Mouse (Mus musculus) large intestine, adult 2 months (tissue): ENCODE results near the gene Zcchc3. TPM values are rescaled to one million over a fixed set of nuclear protein-coding genes. Genes with fewer than 3 reads are reported as not detected.
"Not testable (repeated sequence)": the region's sequence is repeated elsewhere in the genome, so short reads cannot be mapped to it uniquely, and the experiment has no call there.

Experiments
- DNase-seq: peaks from one replicate; pipeline ENCODE4 v3.0.0-alpha.2; 2012; ENCODE audit warnings: low read depth, low spot score
- WGBS: fragments of 180-500 bp; shearing (Covaris S2); methylation state at CpG from one replicate; pipeline ENCODE4 v1.1.7; 2018; 5-methylcytosine and 5-hydroxymethylcytosine counted together
- polyA plus RNA-seq: library from polyadenylated mRNA; depleted of rRNA; stranded (reverse); fragments of >200 nt; gene quantifications from 2 replicates; pipeline ENCODE4 v1.2.3, GENCODE M21; 2012; rRNA removed

The Zcchc3 gene
- polyA plus RNA-seq = 1.7 and 2.0 TPM in 2 replicates

- WGBS = 2% methylated on average over 65 of the region's 65 CpGs
These were observed at the start of gene Zcchc3 for GRCm38 (mm10) chr2:152414591-152415165. TSS of gene Zcchc3 (minus strand) at chr2:152415027.

DNA sequence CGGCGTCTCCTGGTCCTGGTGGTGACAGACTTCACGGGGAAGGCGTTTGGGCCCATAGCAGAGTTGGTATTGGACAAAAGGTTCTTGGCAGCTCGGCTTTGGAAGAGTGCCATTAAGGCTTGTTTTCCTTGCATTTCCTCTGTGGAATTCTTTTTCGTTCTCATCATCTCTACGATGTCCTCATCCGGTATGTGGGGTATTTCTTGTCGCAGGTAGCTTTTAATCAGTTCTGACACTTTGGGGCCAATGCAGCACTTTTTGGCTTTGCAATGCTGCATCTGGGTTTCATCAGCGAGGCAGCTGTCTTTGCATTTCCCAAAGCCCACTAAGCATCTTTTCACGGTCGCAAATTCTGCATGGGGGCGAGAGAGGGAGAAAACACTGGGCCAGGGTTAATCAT, 44.4 kb upstream of the Zcchc3 start:
- no peak for DNase-seq
- WGBS = 44% methylated on average over 13 of the region's 13 CpGs

More at GRCm38 (mm10) chr2:152414591-152415165, at the start of gene Zcchc3:
- no peak for DNase-seq

GRCm38 (mm10) chr2:152452101-152452781, 37.4 kb upstream of the Zcchc3 start:
- 65% methylated on average over 4 of the region's 4 CpGs for WGBS
- no peak for DNase-seq

DNA sequence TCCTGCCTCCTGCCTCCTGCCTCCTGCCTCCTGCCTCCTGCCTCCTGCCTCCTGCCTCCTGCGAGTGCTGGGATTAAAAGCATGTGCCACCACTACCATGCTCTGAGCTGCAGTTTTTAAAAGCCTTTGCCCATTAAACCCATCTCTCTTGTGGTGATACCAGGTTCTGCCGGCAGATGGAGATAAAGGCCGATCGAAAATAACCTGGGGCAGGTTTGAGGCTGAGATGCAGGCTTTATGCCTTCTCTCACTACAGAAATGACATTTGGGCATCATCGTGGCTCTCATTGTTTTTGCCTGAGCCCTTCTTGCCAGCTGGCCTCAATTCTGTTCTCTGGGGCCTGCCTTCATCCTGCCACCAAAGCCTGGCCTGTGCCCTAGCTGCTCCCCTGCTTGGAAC, 35.4 kb upstream of the Zcchc3 start:
- under 1% methylated on average over 5 of the region's 5 CpGs for WGBS
- DNase-seq = peak; percentile 8

DNA sequence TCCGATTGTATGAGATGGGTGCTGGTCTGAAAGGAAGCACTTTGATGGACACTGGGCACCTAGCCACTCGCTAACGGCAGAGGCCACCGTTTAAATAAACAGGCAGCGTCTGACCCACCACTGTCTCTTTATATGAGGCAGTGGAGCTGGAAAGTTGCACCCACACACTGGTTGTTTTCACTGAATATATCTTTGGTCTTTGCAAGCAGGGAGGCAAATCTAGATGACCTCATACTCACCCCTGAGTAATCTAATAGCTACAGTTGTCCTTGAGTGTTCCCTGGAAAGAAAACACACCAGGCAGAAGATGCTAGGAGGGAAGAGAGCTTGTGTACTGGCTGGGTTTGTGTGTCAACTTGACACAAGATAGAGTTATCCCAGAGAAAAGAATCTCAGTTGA, 32.6 kb upstream of the Zcchc3 start:
- WGBS = 27% methylated on average over 5 of the region's 5 CpGs
- DNase-seq = no peak

DNA sequence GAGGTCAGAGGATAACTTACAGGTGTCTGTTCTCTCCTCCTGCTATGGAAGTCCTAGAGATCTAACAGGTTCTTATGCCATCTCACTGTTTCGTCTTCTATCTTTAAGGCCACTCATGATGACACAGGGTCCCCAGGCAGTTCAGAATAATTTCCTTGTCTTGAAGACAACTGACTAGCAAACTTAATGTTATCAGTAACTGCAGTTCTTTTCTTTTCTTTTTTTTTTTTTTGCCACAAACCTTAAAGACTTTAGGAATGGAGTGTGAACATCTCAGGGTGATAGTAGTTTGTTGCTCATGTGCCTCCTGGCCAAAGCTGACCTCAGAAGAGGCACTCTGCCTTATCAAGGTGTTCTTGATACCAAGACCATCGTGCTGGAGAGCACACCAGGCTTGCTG, 31.8 kb upstream of the Zcchc3 start:
- DNase-seq = no peak

DNA sequence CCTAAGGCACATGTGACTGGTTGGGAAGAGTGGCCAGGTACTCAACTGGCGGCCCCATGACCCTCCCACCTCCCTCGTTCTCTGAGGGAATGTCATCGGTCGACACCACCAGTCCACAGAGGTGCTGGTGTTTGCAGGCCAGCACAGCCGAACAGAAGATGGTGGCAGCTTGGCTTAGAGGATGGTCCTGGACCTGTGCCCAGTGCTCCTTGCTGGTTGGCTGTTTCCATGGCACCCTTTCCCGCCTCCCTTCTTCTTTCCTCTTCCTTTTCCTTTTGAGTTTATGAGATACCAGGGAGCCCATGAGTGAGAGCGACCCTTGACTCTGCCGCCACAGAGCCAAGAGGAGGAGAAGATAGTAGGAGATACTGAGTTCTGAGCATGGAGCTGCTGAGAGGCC, 28.5 kb upstream of the Zcchc3 start:
- WGBS = 75% methylated on average over 8 of the region's 8 CpGs

More for the DNA sequence above, 31.8 kb upstream of the Zcchc3 start:
- 61% methylated on average over 2 of the region's 2 CpGs for WGBS

GRCm38 (mm10) chr2:152442322-152442721, 27.5 kb upstream of the Zcchc3 start:
- no peak for DNase-seq
- WGBS = 81% methylated on average over 4 of the region's 4 CpGs

More for the DNA sequence above, 28.5 kb upstream of the Zcchc3 start:
- no peak for DNase-seq

GRCm38 (mm10) chr2:152439833-152440232, 25.0 kb upstream of the Zcchc3 start:
- no peak for DNase-seq
- 63% methylated on average over 2 of the region's 2 CpGs for WGBS

GRCm38 (mm10) chr2:152438963-152439362, 24.1 kb upstream of the Zcchc3 start:
- no peak for DNase-seq
- 79% methylated on average over 1 of the region's 1 CpGs for WGBS

DNA sequence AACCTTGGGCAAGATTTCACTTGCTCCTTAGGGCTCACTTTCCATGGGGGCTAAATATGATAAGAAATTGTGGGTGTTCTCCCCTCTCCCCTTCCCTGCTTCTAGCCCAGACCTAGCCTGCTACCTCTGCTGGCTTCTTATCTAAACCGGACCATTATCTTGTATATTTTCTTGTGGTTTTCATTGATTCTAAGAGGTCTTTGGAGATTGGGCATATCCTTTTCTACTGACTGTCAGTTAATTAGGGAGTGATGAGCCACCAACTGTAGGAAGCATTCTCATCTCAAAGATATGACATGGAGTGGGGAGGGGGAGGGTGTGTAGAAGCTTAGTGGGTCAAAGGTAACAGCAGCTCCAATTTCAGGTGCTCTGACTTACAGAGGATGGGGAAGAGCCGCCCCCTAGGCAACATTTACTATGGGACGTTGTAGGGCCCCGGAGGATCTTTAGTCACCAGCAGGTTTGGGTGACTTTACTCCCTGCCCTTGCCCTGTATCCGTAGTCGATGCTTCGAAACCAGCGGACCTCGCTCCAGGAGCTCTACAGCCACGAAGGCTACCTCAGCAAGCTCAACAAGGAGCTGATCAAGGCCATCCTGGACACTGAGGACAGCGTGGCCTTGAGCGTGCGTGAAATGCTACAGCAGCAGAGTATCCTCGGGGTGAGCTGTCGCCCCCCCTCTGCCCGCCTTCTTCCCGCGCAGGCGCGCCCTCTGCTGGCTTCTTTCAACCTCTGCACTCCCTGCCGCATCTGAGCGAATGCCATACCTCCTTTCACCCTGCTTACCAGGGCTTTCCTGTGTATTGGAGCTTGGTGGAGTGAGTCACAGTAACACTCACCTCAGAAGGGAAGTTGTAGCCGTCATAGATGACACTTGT, 22.4 kb upstream of the Zcchc3 start:
- DNase-seq = peak; percentile 29
- 6% methylated on average over 23 of the region's 23 CpGs for WGBS

GRCm38 (mm10) chr2:152436405-152436901, 21.6 kb upstream of the Zcchc3 start:
- WGBS = 87% methylated on average over 7 of the region's 7 CpGs
- no peak for DNase-seq

DNA sequence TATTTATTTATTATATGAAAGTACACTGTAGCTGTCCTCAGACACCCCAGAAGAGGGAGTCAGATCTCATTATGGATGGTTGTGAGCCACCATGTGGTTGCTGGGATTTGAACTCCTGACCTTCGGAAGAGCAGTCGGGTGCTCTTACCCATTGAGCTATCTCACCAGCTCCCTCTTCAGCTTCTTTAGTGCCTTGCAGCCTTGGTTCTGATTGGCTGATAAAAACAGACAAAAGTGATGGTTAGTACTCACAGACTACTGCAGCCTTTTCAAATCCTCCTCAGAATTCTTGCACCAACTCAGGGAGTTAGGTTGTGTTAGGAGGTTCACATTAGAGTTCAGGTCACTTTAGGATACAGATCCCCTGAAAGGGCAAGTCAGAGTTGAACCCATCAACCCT, 13.7 kb upstream of the Zcchc3 start:
- 78% methylated on average over 2 of the region's 2 CpGs for WGBS
- DNase-seq = not testable (repeated sequence)

GRCm38 (mm10) chr2:152427493-152427892, 12.7 kb upstream of the Zcchc3 start:
- WGBS = 22% methylated on average over 12 of the region's 12 CpGs
- no peak for DNase-seq

DNA sequence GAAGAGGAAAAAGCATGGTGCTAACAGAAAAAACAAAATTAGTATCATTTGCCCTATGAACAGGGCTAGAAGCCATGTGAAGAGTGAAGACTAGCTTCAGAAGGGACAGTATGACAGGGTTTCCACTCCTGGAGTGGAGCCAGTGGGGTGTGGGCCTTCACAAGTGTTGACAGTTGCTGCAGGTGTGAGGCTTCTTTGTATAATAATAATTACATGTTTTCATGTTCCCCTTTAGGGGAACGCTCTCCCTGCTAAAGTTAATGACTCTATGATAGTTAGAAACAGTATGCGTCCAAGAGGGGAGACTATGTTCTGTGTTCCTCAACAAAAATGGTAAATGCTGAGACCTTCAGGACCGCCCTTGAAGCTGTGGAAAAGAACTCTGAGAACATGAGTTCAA, 959 bp upstream of the Zcchc3 start:
- 95% methylated on average over 3 of the region's 3 CpGs for WGBS
- no peak for DNase-seq

DNA sequence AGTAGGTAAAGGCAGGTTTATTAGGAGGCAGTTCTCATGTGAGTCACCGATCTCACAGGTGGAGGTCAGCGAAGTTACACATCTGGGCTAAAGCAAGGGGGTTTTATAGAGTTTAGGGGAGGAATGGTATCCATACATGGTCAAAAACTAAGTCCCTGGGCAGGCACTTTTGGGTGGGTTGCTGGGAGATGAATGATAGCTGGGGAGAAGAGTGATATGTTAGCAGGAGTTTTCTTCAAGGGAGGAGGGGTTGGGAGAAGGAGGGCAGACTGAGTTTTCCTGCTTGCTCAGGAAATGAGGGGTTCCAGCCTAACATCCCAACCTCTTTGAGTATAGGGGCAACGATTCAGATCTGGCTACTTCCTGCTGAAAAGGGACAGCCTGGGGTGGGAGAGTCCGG, 460 bp upstream of the Zcchc3 start, which contains the start of gene 6820408C15Rik:
6820408C15Rik (plus strand) TSS at position 301 of the 400 bp plus-strand sequence.
- 45% methylated on average over 4 of the region's 4 CpGs for WGBS
- DNase-seq = no peak

GRCm38 (mm10) chr2:152413765-152414584, 852 bp downstream of the Zcchc3 start:
- DNase-seq = no peak
- WGBS = 7% methylated on average over 85 of the region's 86 CpGs

DNA sequence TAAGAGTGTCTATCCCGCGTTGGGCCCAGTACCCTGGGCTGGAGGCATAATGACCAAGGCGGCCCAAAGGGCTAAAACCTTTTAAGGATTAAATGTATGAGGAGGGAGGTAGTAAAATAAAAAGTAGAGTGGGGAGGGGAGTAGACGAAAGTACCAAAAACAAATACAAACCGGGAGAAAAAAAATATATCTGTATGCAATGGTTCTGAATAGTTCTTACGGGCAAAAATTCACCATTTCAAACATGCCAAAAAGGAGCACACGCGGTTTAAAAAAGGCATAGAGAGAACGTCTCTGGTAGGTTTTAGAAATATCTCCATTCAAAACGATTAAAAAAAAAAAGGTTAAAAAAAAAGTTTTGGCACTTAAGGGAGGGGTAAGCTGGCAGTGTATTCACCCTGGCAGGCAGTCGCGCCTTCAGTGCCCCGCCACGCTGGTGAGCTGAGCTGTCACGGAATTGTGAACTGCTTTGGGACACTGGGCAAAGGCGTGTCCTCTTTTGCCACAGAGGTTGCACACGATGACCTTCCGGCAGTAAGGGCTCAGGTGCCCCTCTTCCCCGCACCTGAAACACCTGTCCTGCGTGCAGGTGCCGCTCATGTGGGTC, 1.6 kb downstream of the Zcchc3 start:
- no peak for DNase-seq
- 40% methylated on average over 21 of the region's 21 CpGs for WGBS
